Mouse (Mus musculus) lung, embryonic 15.5 days (tissue): ENCODE measurements at regions not wholly inside any gene's neighbourhood (a gene's known extent, or its start where the extent isn't known, plus 50 kb on each side); places are given as distances from the start of the nearest gene placed in this dataset.

Source experiments
- ATAC-seq: fragments of 200-750 bp; cut with Nextera tagmentation; 2 replicates; pipeline ENCODE4 v1.8.0; 2017; ENCODE audit warnings: moderate number of reproducible peaks, borderline replicate concordance; ENCODE audit not compliant: low FRiP score, low TSS enrichment; ENCODE audit errors: extremely low read depth
- H3K27ac ChIP-seq: fragments of 300-500 bp; sonication (generic); 2 replicates; pipeline ENCODE4 v1.5.1; 2015; ENCODE audit warnings: moderate library complexity, mild to moderate bottlenecking, inconsistent platforms
- H3K27me3 ChIP-seq: fragments of 300-500 bp; sonication (generic); 2 replicates; pipeline ENCODE4 v1.6.1; 2015; ENCODE audit warnings: inconsistent platforms
- H3K36me3 ChIP-seq: fragments of 300-500 bp; sonication (generic); 2 replicates; pipeline ENCODE4 v1.6.1; 2015; ENCODE audit warnings: inconsistent platforms
- H3K4me1 ChIP-seq: fragments of 300-500 bp; sonication (generic); 2 replicates; pipeline ENCODE4 v1.6.1; 2015; ENCODE audit warnings: inconsistent platforms
- H3K4me2 ChIP-seq: fragments of 300-500 bp; sonication (generic); 2 replicates; pipeline ENCODE4 v1.6.1; 2015; ENCODE audit warnings: inconsistent platforms, mild to moderate bottlenecking, moderate library complexity
- H3K4me3 ChIP-seq: fragments of 300-500 bp; sonication (generic); 2 replicates; pipeline ENCODE4 v1.5.1; 2015; ENCODE audit warnings: mild to moderate bottlenecking, inconsistent platforms
- H3K9ac ChIP-seq: fragments of 300-500 bp; sonication (generic); 2 replicates; pipeline ENCODE4 v1.6.1; 2015; ENCODE audit warnings: inconsistent platforms
- H3K9me3 ChIP-seq: fragments of 300-500 bp; sonication (generic); 2 replicates; pipeline ENCODE4 v1.6.1; 2016; ENCODE audit warnings: inconsistent platforms
- WGBS: fragments of 180-500 bp; shearing (Covaris S2); methylation state at CpG from one replicate; pipeline ENCODE4 v1.1.7; 2015; 5-methylcytosine and 5-hydroxymethylcytosine counted together

DNA sequence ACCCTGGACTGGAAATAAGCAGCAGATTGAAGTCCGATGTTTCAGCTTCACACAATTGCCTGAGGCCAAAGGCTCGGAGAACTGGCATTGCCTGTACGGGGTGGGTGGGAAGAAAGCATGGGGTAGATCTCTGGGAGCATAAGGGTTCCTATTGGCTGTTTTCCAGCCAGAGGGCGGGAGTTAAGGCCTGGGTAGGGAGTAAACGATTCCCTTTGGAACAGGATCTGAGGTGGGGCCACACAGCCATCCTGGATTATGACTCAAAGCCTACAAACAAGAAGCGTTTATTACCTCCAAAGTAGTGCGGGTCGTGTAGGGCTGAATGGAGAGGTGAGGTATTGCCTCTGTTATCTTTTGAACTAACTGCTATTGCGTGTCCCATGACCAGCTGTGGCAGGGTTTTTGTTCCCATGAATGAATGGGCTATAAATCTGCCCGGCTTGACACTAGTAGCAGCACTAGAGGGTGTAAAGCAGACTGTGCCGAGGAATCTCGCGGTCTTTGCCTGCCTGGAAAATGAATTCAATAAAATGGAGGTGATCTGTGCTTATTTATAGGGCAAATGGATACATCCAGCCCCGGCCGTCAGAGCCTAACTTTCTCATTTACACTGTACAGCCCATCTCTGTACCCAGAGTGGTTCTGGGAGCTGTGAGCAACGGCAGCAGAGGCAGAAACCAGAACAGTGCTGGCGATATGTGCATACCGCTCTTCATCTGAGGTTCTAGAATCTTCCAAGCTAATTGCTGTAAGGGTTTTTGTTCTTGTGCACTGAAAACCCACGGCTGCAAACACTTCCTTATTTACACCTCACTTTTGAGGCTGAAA, 214.3 kb upstream of the Zfp507 start:
- ATAC-seq = no peak
- H3K9ac ChIP-seq = no peak overlapping the region
- no peak overlapping the region for H3K4me2 ChIP-seq
- no peaks in the 10 kb centered on the region for H3K27me3 ChIP-seq
- WGBS = 56% methylated on average over 19 of the region's 19 CpGs
- H3K4me3 ChIP-seq = no peak overlapping the region
- no peaks in the 10 kb centered on the region for H3K4me1 ChIP-seq
- no peak overlapping the region for H3K27ac ChIP-seq
- no peaks in the 10 kb centered on the region for H3K36me3 ChIP-seq
- no peaks in the 10 kb centered on the region for H3K9me3 ChIP-seq

DNA sequence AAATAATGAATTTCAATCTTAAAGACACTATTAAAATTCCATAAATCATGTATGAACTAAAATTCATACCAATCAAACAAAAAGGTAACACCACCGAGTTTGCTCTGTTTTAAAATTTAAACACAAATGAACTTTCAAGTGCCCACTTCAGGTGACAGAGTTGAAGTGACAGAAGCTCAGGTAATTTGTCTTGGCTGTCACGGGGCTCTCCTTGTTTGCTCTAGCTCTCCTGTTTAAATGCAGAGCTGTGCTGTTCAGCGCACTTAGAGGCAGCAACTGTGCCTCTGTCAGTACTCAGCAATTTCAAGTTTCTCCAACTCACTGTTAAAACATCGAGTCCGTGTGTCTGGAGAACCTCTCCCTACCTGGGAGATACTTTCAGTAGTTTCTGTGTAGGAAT, 193.8 kb upstream of the Zfp507 start:
- Histone ChIP-seq H3K4me2 (no peak overlapping the region), H3K4me1 (peaks cover 8% of the 10 kb centered on the region), H3K27me3 (no peaks in the 10 kb centered on the region), H3K9me3 (no peaks in the 10 kb centered on the region), H3K9ac (no peak overlapping the region), H3K27ac (peak overlapping the region; percentile 63), H3K36me3 (no peaks in the 10 kb centered on the region), H3K4me3 (no peak overlapping the region)
- 40% methylated on average over 5 of the region's 5 CpGs for WGBS
- ATAC-seq = peak; percentile 29; the same call in 1 of the 2 replicates

DNA sequence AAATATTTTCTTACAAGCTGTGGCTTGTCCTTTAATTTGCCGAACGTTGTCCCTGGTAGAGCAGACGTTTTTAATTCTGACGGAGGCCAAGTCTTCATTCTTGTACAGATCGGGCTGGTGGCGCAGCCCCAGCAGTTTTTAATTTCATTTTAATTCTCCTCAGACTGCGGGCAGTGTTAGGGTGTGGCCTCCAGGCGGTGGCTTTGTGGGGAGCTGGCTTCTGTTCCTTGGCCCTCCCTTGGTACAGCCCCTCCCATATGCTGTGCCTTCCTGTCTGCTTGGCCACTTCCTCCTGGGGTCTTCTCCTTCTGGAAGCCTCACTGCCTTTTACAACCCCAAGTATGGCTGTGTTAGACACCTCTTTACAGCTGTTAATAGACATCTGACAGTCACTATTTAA, 189.7 kb upstream of the Zfp507 start:
- 60% methylated on average over 8 of the region's 8 CpGs for WGBS
- Histone ChIP-seq H3K36me3 (no peaks in the 10 kb centered on the region), H3K4me3 (no peak overlapping the region), H3K9ac (no peak overlapping the region), H3K27ac (no peak overlapping the region), H3K4me2 (no peak overlapping the region), H3K4me1 (peaks cover 17% of the 10 kb centered on the region), H3K27me3 (no peaks in the 10 kb centered on the region), H3K9me3 (no peaks in the 10 kb centered on the region)
- no peak for ATAC-seq

DNA sequence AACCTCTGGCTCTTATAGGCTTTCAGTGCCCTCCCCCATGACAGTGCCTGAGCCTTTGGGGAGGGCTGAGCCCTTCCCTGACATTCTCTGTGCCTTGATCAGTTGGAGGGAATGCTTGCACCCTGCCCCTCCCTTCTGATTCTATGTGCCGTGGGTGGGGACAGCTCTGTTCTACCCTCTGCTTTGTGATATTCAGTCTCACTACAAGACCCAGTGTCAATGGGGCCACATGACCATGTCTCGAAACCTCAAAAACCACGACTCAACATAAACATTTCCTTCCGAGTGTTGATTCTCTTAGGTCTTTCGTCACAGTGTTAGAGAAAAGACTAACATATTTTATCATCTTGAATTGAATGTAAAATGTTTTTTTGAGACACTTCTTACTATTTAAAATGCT, 188.3 kb upstream of the Zfp507 start:
- peaks cover 11% of the 10 kb centered on the region; the same call in 1 of the 2 replicates for H3K4me1 ChIP-seq
- no peak for ATAC-seq
- no peak overlapping the region for H3K4me2 ChIP-seq
- WGBS = 58% methylated on average over 5 of the region's 5 CpGs
- H3K27ac ChIP-seq = no peak overlapping the region
- H3K4me3 ChIP-seq = no peak overlapping the region
- no peaks in the 10 kb centered on the region for H3K9me3 ChIP-seq
- H3K9ac ChIP-seq = no peak overlapping the region
- no peaks in the 10 kb centered on the region for H3K36me3 ChIP-seq
- H3K27me3 ChIP-seq = no peaks in the 10 kb centered on the region

DNA sequence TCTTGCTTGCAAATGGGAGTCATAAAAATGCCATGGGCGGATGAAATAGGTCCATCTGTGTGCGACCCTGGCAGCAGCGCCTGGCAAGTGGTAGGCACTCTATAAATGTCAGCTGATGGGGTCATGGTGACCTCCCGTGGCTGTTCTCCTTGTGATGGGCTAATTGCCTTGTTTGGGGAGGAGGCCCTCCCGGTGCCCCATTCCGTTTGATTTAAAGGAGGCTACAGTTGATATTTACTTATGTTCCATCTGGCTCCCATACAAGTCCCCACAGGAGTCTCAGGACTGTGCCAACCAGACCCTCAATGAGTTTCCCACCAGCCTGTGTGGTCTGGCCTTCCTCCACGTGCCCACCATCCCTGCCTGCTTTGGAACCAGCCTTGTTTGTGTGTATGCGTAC, 186.7 kb upstream of the Zfp507 start:
- H3K4me2 ChIP-seq = no peak overlapping the region
- 66% methylated on average over 8 of the region's 8 CpGs for WGBS
- no peaks in the 10 kb centered on the region for H3K36me3 ChIP-seq
- peaks cover 11% of the 10 kb centered on the region; the same call in 1 of the 2 replicates for H3K4me1 ChIP-seq
- no peaks in the 10 kb centered on the region for H3K9me3 ChIP-seq
- no peak overlapping the region for H3K27ac ChIP-seq
- H3K27me3 ChIP-seq = no peaks in the 10 kb centered on the region
- no peak for ATAC-seq
- H3K4me3 ChIP-seq = no peak overlapping the region
- no peak overlapping the region for H3K9ac ChIP-seq

DNA sequence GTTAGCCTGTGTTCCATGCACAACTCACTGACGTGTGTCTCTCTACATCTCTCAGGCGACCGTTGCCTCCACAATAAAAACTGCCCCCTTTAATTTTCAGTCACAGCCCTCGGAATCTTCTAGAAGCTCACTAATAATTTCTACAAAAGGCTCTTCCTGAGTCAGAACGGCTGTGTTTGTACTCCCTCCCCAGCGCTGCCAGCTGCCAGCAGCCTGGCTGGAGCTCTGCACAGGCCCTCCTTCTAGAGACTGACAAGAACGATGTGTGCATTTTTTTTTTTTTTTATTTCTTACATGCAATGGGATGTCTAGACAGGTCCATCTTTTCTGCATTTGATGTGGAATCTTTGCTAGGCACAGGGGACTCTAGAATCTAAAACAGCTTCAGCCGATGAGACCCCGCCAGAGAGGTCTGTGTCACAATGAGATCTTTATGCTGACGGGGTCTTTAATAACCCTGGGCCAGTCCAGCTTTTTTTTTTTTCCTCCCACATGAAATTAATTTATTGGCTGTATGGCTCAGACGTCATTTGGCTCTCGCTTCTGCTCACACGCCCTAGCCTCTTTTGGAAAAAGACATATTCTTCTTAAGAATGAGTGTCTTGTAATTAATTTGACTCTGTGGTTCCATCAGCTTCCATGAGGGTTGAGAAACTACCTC, 185.8 kb upstream of the Zfp507 start:
- H3K27ac ChIP-seq = peak overlapping the region; percentile 52
- H3K9me3 ChIP-seq = no peaks in the 10 kb centered on the region

DNA sequence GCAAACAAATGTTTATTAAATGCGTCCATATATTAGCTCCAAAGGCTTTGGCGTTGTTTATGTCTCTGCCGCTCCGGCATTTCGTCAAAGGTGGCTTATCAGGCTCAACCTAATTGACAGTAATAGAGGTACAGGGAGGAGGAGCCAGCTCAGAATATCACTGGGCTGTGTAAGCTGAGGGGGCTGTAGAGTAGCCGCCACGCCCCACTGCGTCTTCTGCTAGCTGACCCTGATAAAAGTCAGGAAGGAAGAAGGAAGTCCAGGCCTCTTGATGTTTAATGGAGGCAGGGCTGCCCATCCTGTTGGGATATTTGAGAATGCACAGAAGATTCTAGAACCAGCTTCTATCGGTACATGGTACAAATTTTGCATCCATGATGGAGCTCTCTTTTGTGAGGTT, 175.2 kb upstream of the Zfp507 start:
- no peaks in the 10 kb centered on the region for H3K36me3 ChIP-seq
- ATAC-seq = no peak
- no peak overlapping the region for H3K9ac ChIP-seq
- 0 out of 2 replicates have a peak overlapping the region, but pooled peaks have one; percentile 24 for H3K27ac ChIP-seq
- H3K4me2 ChIP-seq = no peak overlapping the region
- 69% methylated on average over 9 of the region's 9 CpGs for WGBS
- H3K4me1 ChIP-seq = no peaks in the 10 kb centered on the region
- no peak overlapping the region for H3K4me3 ChIP-seq
- H3K9me3 ChIP-seq = no peaks in the 10 kb centered on the region
- H3K27me3 ChIP-seq = no peaks in the 10 kb centered on the region

More for the DNA sequence above, 185.8 kb upstream of the Zfp507 start:
- H3K36me3 ChIP-seq = no peaks in the 10 kb centered on the region
- no peak overlapping the region for H3K4me3 ChIP-seq
- 0 out of 2 replicates have a peak, but pooled peaks have one; percentile 25 for ATAC-seq
- no peak overlapping the region for H3K9ac ChIP-seq
- peaks cover 11% of the 10 kb centered on the region; the same call in 1 of the 2 replicates for H3K4me1 ChIP-seq
- H3K27me3 ChIP-seq = no peaks in the 10 kb centered on the region
- no peak overlapping the region for H3K4me2 ChIP-seq
- 45% methylated on average over 13 of the region's 13 CpGs for WGBS

DNA sequence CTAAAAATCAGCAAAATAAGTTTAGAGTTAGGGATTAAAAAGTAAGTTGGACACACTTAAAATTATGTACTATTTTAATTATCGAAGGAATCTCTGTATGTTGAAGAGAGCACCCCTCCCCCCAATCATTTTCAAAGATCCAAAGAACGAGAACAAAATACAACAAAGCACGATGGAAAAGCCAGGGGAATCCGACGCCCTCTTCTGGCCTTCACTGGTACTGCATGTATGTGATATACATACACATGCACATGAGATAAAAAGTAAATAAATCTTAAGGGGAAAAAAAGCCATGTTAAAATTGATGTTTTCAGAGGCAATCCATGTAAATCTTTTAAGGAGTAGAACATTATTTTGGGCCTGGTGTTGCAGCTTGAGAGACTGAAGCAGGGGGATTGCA, 155.9 kb upstream of the Zfp507 start:
- WGBS = 41% methylated on average over 5 of the region's 5 CpGs
- no peaks in the 10 kb centered on the region for H3K27me3 ChIP-seq
- no peaks in the 10 kb centered on the region for H3K36me3 ChIP-seq
- no peaks in the 10 kb centered on the region for H3K4me1 ChIP-seq
- no peak overlapping the region for H3K4me3 ChIP-seq
- no peak for ATAC-seq
- no peak overlapping the region for H3K27ac ChIP-seq
- no peak overlapping the region for H3K9ac ChIP-seq
- no peak overlapping the region for H3K4me2 ChIP-seq
- no peaks in the 10 kb centered on the region for H3K9me3 ChIP-seq

DNA sequence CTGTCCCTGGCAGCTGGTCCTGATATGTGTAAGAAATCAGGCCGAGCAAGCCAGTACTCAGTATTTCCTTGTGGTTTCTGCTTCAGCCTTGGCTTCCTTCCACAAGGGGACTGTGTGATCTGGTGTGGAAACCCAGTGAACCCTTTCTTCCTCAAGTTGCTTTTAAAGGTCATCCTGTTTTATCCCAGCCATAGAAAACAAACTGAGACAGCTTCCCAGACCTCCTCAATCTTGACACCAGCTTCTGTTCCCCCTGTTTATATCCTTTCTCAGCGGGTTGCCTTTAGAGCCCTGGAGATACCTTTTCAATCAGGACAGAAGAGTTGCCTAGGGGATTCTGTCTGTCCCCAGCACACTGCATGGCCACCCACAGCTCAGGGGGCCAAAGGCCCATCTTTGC, 155.2 kb upstream of the Zfp507 start:
- Histone ChIP-seq H3K36me3 (no peaks in the 10 kb centered on the region), H3K9me3 (no peaks in the 10 kb centered on the region), H3K4me3 (no peak overlapping the region), H3K27me3 (no peaks in the 10 kb centered on the region), H3K4me2 (no peak overlapping the region), H3K27ac (no peak overlapping the region), H3K4me1 (no peaks in the 10 kb centered on the region), H3K9ac (no peak overlapping the region)
- 32% methylated on average over 2 of the region's 2 CpGs for WGBS
- no peak for ATAC-seq

DNA sequence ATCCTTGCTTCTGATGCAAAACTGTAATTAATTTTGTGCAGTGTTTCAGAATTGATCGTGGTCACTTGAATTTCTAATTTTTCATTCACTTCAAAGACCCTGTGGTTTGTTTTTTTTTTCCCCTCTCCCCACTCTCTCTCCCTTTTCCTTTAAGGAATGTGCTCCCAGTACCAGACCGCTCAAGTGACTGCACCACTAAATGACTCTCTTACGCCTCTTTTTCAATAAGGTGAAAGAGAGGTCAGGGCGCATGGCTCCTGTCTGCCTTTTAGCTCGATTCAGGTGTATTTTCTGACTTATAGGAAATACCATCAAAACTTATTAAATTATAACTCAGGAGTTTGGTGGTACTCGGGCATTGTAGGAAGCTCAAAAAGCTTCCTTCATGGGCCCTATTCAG, 146.0 kb upstream of the Zfp507 start:
- Histone ChIP-seq H3K9me3 (no peaks in the 10 kb centered on the region), H3K27ac (peak overlapping the region; percentile 87), H3K9ac (no peak overlapping the region)

DNA sequence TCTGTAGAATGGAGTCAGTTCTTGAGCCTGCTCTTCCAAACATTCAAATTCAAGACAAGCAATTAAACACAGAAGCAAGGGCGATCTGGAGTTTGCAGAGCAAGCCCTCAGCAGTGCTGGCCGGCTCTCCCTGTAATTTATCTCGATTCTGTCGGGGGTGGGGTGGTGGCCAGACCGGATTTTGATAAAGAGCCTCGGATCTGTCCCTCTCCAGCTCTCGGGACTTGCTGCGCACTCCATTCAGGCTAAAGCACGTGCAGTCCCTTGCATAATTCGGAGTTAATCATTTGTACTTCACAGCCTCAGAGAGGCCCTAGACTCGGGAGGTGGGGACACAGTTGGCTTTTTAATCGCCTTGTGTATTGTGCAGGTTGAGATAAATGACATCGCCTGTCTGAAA, 145.6 kb upstream of the Zfp507 start:
- no peak overlapping the region for H3K4me3 ChIP-seq
- no peaks in the 10 kb centered on the region for H3K36me3 ChIP-seq
- WGBS = 3% methylated on average over 13 of the region's 13 CpGs
- peak; percentile 85 for ATAC-seq
- H3K9ac ChIP-seq = no peak overlapping the region
- peaks cover 10% of the 10 kb centered on the region; the same call in 1 of the 2 replicates for H3K4me1 ChIP-seq
- H3K27me3 ChIP-seq = no peaks in the 10 kb centered on the region
- H3K9me3 ChIP-seq = no peaks in the 10 kb centered on the region
- peak overlapping the region; percentile 39 for H3K4me2 ChIP-seq
- H3K27ac ChIP-seq = peak overlapping the region; percentile 87

More for the DNA sequence above, 146.0 kb upstream of the Zfp507 start:
- peak; percentile 58; the same call in 1 of the 2 replicates for ATAC-seq
- Histone ChIP-seq H3K4me3 (no peak overlapping the region), H3K36me3 (no peaks in the 10 kb centered on the region), H3K4me2 (peak overlapping the region; percentile 39), H3K27me3 (no peaks in the 10 kb centered on the region), H3K4me1 (peaks cover 10% of the 10 kb centered on the region; the same call in 1 of the 2 replicates)
- WGBS = 12% methylated on average over 6 of the region's 6 CpGs

DNA sequence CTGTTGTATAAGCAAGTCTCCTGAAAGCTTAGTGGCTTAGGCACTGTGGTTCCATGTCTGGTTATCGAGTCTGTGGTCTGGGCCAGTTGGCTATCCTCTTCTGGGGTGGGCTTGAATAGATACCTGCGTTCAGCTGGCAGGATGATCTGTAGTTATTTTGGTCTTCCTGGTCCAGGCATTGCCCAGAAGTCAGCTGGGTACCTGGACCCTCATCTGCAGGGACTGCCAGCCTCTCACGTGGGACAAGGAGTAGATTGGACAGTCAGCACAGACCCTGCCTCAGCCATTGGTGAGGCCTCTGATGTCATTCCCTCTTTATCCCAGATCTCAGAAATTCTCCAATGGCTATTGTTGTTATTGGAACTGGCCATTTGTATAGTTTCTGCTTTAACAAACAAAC, 138.3 kb upstream of the Zfp507 start:
- H3K9me3 ChIP-seq = no peaks in the 10 kb centered on the region
- no peak overlapping the region for H3K4me2 ChIP-seq
- 81% methylated on average over 3 of the region's 3 CpGs for WGBS
- no peak overlapping the region for H3K9ac ChIP-seq
- no peak overlapping the region for H3K4me3 ChIP-seq
- no peak overlapping the region for H3K27ac ChIP-seq
- no peaks in the 10 kb centered on the region for H3K36me3 ChIP-seq
- no peaks in the 10 kb centered on the region for H3K4me1 ChIP-seq
- no peaks in the 10 kb centered on the region for H3K27me3 ChIP-seq
- no peak for ATAC-seq
